Mouse (Mus musculus) cortical plate, adult 2 months (tissue): Measurements from ENCODE around the gene Ncoa3. TPM values are rescaled to one million over a fixed set of nuclear protein-coding genes. Genes with fewer than 3 reads are reported as not detected.

ENCODE experiments used
- H3K27ac ChIP-seq: fragments of 200-500 bp; 2 replicates; pipeline ENCODE4 v1.5.1; 2012; ENCODE audit warnings: low read length, control low read depth, inconsistent platforms; ENCODE audit not compliant: insufficient read depth
- H3K4me1 ChIP-seq: fragments of 200-500 bp; 2 replicates; pipeline ENCODE4 v1.6.1; 2011; ENCODE audit warnings: low read length; ENCODE audit not compliant: control insufficient read depth, insufficient read depth
- H3K4me3 ChIP-seq: fragments of 200-500 bp; 2 replicates; pipeline ENCODE4 v1.5.1; 2011; ENCODE audit warnings: mild to moderate bottlenecking, low read length, control low read depth; ENCODE audit not compliant: insufficient read depth
- CTCF ChIP-seq: fragments of 200-500 bp; IDR thresholded peaks from 2 replicates; pipeline ENCODE4 v1.5.1; 2011; ENCODE audit warnings: mild to moderate bottlenecking, control low read depth, low read length; ENCODE audit not compliant: insufficient read depth; ENCODE audit errors: extremely low read depth
- POLR2A ChIP-seq: fragments of 200-500 bp; IDR thresholded peaks from 2 replicates; pipeline ENCODE4 v1.6.1; 2011; ENCODE audit warnings: mild to moderate bottlenecking, low read length, control low read depth; ENCODE audit not compliant: insufficient read depth; ENCODE audit errors: extremely low read depth
- polyA plus RNA-seq: library from polyadenylated mRNA; depleted of rRNA; stranded (reverse); fragments of >200 nt; gene quantifications from 2 replicates; pipeline ENCODE4 v1.2.3, GENCODE M21; 2012

Gene Ncoa3
- polyA plus RNA-seq, 1 experiment: 32.8 TPM

DNA sequence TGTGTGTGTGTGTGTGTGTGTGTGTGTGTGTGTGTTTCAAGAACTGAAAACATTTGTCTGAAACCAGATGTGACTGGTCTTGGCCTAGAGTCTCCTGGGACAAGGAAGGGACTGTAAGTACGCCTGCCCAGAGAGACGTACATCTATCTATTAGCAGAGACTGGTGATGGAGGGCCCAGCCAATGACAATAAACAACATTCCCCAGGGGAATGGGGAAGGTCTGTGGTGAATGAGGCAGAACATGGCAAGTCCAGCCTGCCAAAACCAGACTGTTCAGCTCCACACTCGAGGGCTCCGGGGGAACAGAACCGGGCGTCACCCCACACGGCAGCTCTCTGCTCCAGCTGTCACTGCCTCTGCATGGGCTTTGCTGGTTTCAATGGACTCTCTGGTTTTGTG, 110.5 kb downstream of the Ncoa3 start:
- TF ChIP-seq POLR2A: no peak
- TF ChIP-seq CTCF: no peak
- Histone ChIP-seq H3K4me1 (peaks cover 8% of the 10 kb centered on the region), H3K27ac (no peak overlapping the region), H3K4me3 (no peak overlapping the region)

DNA sequence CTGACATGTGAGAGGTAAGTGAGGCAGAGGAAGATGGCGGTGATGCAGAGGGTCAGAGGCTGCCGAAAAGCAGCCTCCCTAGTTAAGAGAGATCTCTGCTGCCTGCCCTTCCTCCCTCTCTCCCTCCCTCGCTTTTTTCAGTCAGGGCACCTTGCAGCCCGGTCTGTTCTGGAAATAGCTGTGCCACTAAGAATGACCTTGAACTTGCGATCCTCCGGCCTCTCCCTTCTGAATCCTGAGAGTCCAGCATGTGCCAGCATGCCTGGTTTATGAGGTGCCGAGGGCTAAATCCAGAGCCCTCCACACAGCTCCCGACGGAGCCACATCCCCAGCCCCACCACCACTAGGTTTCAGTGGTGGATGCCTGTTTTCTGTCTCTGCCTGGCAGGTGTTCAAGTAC, 113.5 kb downstream of the Ncoa3 start:
- Histone ChIP-seq H3K4me3 (no peak overlapping the region), H3K4me1 (peaks cover 2% of the 10 kb centered on the region), H3K27ac (0 out of 2 replicates have a peak overlapping the region, but pooled peaks have one; percentile 26)
- TF ChIP-seq POLR2A: no peak
- TF ChIP-seq CTCF: no peak

- H3K27ac ChIP-seq: 0 out of 2 replicates have a peak overlapping the region, but pooled peaks have one; percentile 26
- TF ChIP-seq POLR2A (no peak), CTCF (no peak)
Measured at GRCm38 (mm10) chr2:166106631-166107030, 114.2 kb downstream of the Ncoa3 start.

DNA sequence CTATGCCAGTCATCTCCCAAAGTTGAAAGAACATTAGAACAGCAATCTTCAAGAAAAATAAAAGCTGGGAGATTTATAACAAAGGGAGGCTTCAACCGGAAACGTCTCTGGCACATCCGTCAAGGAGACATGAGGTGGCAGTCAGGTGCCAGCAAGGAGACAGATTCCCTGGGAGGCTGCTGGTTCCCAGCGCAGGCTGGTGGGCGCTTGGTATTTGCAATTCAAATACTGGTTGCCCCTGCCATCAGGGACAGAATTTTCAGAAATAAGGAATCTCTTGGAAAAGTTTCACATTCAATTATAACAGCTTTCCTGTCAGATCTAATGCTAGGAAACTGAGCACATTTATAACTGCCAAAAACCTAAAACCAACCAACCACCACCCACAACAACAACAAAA, 115.5 kb downstream of the Ncoa3 start:
- Histone ChIP-seq H3K27ac (no peak overlapping the region), H3K4me1 (no peaks in the 10 kb centered on the region; the same call in 1 of the 2 replicates), H3K4me3 (no peak overlapping the region)
- TF ChIP-seq CTCF (no peak), POLR2A (no peak)

More at GRCm38 (mm10) chr2:166106631-166107030, 114.2 kb downstream of the Ncoa3 start:
- Histone ChIP-seq H3K4me3 (no peak overlapping the region), H3K4me1 (peaks cover 2% of the 10 kb centered on the region)

DNA sequence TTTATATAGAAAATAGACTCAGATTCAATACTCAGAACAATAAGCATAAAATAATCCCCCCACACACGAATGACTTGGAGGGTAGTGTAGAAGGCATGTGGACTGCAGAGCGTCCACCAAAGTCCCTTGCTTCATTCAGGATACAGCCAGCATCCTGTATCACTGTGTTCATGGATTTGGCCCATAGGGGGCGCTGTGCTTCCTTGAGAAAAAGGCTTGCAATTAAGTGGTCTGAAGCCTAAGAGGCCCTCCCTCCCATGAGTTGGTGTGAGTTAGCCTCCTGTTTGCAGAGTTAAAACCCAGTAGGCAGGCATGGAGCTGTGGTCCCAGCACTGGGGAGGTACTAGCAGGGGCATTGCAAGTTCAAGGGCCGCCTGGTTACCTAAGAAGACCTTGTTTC, 115.9 kb downstream of the Ncoa3 start:
- no peaks in the 10 kb centered on the region; the same call in 1 of the 2 replicates for H3K4me1 ChIP-seq
- TF ChIP-seq POLR2A (no peak), CTCF (peak; percentile 90)
- H3K27ac ChIP-seq: 0 out of 2 replicates have a peak overlapping the region, but pooled peaks have one; percentile 14
- H3K4me3 ChIP-seq: no peak overlapping the region

DNA sequence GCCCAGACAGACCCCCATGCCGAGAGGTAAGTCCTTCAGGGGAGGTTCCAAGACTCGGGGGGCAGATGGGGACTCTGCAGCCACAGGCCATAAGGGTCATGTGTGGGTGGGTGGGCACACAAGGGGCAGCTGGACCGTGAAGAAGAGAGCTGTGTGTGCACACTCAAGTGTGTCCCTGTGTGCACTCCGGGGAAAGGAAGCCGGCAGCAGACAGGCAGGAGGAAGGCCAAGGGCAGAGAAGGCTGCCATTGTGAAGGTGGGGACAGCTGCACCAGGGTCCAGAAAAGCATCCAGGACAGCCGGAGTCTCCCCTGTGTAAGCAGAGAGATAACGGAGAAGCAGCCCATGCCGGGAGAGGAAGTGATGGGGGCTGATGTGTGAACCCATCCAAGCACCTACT, 118.3 kb downstream of the Ncoa3 start:
- Histone ChIP-seq H3K4me1 (no peaks in the 10 kb centered on the region; the same call in 1 of the 2 replicates), H3K27ac (no peak overlapping the region), H3K4me3 (no peak overlapping the region)
- TF ChIP-seq CTCF (no peak), POLR2A (no peak)

DNA sequence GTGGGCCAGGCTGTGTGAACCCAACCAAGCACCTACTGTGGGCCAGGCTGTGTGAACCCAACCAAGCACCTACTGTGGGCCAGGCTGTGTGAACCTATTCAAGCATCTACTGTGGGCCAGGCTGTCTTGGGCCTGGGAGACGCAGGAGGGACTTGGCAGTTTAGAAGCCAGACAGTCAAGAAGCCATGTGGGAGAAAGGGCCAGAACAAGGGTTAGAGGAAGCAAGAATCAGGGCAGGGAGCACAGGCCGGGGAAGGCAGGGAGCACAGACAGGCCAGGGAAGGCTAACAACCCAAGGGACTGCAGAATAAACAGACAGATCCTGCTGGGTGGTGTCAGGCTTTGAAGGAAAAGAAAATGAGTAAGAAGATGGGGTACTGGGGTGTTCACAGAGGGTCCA, 118.8 kb downstream of the Ncoa3 start:
- TF ChIP-seq POLR2A (no peak), CTCF (no peak)
- H3K27ac ChIP-seq: no peak overlapping the region
- H3K4me1 ChIP-seq: no peaks in the 10 kb centered on the region; the same call in 1 of the 2 replicates
- H3K4me3 ChIP-seq: no peak overlapping the region

DNA sequence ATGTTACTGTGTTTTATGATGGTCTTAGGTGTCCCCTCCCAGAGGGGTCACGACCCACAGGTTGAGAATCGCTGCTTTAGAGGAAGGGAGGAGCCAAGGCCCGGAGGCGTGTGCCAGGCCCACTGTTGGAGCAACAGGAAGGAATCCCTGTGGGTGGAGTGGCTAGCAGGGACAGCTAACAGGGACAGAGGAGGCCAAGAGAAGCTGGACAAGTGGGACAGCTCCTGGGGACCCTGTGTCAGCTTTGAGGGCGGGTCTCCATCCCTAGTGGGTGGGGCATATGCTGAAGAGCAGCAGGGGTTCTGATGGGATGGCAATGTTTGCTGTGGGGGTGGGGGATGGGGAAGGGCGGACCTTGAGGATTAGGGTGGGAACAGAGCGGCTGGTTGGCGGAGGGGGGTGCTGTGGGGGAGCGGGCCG, 119.4 kb downstream of the Ncoa3 start:
- no peak for TF ChIP-seq CTCF
- H3K4me3 ChIP-seq: no peak overlapping the region
- H3K4me1 ChIP-seq: no peaks in the 10 kb centered on the region; the same call in 1 of the 2 replicates
- H3K27ac ChIP-seq: no peak overlapping the region

DNA sequence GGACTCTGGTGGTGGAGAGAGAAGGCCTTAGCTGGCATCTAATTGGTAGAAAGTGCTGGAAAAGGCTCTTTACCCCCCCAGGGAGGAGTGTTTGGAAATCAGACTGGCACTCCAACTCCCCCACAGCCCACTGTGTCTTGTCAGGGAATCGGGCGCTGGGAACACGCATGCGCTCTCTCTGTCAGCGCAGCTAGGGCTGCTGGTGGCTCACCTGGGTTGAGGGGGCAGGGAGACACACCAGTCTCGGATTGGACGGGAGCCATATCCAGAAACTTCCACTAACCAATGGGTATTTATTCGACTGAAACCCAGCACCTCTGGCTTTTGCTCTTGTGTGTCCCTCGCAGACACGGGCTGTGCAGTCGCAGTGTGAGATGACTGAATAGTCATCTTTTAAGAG, 120.5 kb downstream of the Ncoa3 start:
- no peak overlapping the region for H3K27ac ChIP-seq
- TF ChIP-seq CTCF (no peak), POLR2A (no peak)
- no peaks in the 10 kb centered on the region for H3K4me1 ChIP-seq
- no peak overlapping the region for H3K4me3 ChIP-seq

GRCm38 (mm10) chr2:166115571-166116277, 123.3 kb downstream of the Ncoa3 start:
- Histone ChIP-seq H3K27ac (no peak overlapping the region), H3K4me3 (no peak overlapping the region), H3K4me1 (no peaks in the 10 kb centered on the region)
- no peak for TF ChIP-seq POLR2A
- no peak for TF ChIP-seq CTCF

DNA sequence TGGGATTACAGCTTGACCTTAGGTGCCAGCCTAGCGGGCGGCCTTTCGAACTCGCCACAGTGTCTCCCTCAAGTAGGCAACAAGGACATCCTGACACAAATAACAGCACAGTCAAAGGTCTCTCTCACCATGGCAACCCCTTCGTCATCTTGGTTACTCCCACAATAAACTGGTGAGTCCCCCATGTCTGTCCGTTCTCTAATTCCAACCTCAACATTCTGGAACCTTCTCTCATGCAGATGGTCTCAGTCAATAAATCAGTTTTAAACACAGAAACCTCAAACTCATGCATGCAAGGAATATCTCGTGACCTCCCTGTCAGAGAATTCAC, 123.8 kb downstream of the Ncoa3 start:
- Histone ChIP-seq H3K4me1 (no peaks in the 10 kb centered on the region), H3K4me3 (no peak overlapping the region), H3K27ac (no peak overlapping the region)
- TF ChIP-seq CTCF (no peak), POLR2A (no peak)
